Mouse (Mus musculus) CH12.LX (cell line): Measurements from ENCODE around the gene Scn3b. TPM values are rescaled to one million over a fixed set of nuclear protein-coding genes. Genes with fewer than 3 reads are reported as not detected.

Experiments used
- DNase-seq: peaks from one replicate; pipeline ENCODE4 v3.0.0-alpha.2; 2013; ENCODE audit errors: extremely low read depth
- H3K27ac ChIP-seq: 2 replicates; pipeline ENCODE4 v1.5.1; 2012; ENCODE audit warnings: low read depth, mild to moderate bottlenecking, control low read depth, moderate library complexity; ENCODE audit not compliant: insufficient read depth
- H3K27me3 ChIP-seq: replicated peaks from 2 replicates; pipeline ENCODE3; 2012; ENCODE audit warnings: inconsistent platforms
- H3K36me3 ChIP-seq, 2 experiments: replicated peaks in 1 of 2; 2 replicates each; pipeline versions ENCODE3 to v1.6.1; 2012; ENCODE audit warnings: inconsistent platforms in 1 of 2, low read length in 1 of 2, mild to moderate bottlenecking in 1 of 2, mixed read lengths in 1 of 2, moderate library complexity in 1 of 2; ENCODE audit not compliant: control insufficient read depth in 1 of 2, insufficient read depth in 1 of 2
- H3K4me1 ChIP-seq, 2 experiments: 2 replicates each; pipeline ENCODE4 v1.6.1; 2012; ENCODE audit warnings: inconsistent platforms in 1 of 2, moderate library complexity in 1 of 2; ENCODE audit not compliant: insufficient read depth in 2 of 2, control insufficient read depth in 1 of 2
- H3K4me2 ChIP-seq: 2 replicates; pipeline ENCODE4 v1.6.1; 2012; ENCODE audit warnings: low read depth, mild to moderate bottlenecking, control low read depth; ENCODE audit not compliant: poor library complexity, insufficient read depth, severe bottlenecking
- H3K4me3 ChIP-seq, 3 experiments: fragments of 150-350 bp in 1 of 3; sonication (generic) in 1 of 3; replicated peaks in 1 of 3; 2 replicates each; pipeline versions ENCODE3 to v1.5.1; 2011 to 2012; ENCODE audit warnings: low read depth in 2 of 3, low read length in 2 of 3, mild to moderate bottlenecking in 2 of 3, moderate library complexity in 2 of 3, control low read depth in 1 of 3, improper control_type of control experiment in 1 of 3, inconsistent platforms in 1 of 3, mixed read lengths in 1 of 3; ENCODE audit not compliant: poor library complexity in 1 of 3
- H3K79me2 ChIP-seq: replicated peaks from 2 replicates; pipeline ENCODE4 v1.6.1; 2012; ENCODE audit warnings: mild to moderate bottlenecking, moderate library complexity; ENCODE audit not compliant: control insufficient read depth, poor library complexity, insufficient read depth, severe bottlenecking; ENCODE audit errors: extremely low read depth
- H3K9ac ChIP-seq: 2 replicates; pipeline ENCODE4 v1.6.1; 2012; ENCODE audit warnings: low read depth, mild to moderate bottlenecking, control low read depth, moderate library complexity; ENCODE audit not compliant: insufficient read depth
- H3K9me3 ChIP-seq: replicated peaks from 2 replicates; pipeline ENCODE3; 2012; ENCODE audit warnings: low read length, inconsistent platforms, mixed read lengths
- CTCF ChIP-seq, 2 experiments: IDR thresholded peaks in 1 of 2; conservative IDR thresholded peaks in 1 of 2; 2 replicates each; pipeline ENCODE4 v1.5.1; 2011 to 2012; ENCODE audit warnings: low read depth in 2 of 2, low read length in 2 of 2, improper control_type of control experiment in 1 of 2, inconsistent platforms in 1 of 2, mild to moderate bottlenecking in 1 of 2, moderate library complexity in 1 of 2
- E2F4 ChIP-seq: IDR thresholded peaks from 2 replicates; pipeline ENCODE4 v1.6.1; 2011; ENCODE audit warnings: low read depth, low read length, improper control_type of control experiment; ENCODE audit not compliant: insufficient replicate concordance
- IRF4 ChIP-seq: IDR thresholded peaks from 2 replicates; pipeline ENCODE4 v1.6.1; 2014; ENCODE audit warnings: low read depth, mild to moderate bottlenecking, inconsistent platforms, low read length, improper control_type of control experiment
- JUN ChIP-seq: IDR thresholded peaks from 2 replicates; pipeline ENCODE4 v1.6.1; 2011; ENCODE audit warnings: low read depth, mild to moderate bottlenecking, low read length, improper control_type of control experiment, moderate library complexity; ENCODE audit not compliant: insufficient read depth
- JUND ChIP-seq: conservative IDR thresholded peaks from 2 replicates; pipeline ENCODE4 v1.6.1; 2011; ENCODE audit warnings: low read depth, low read length, improper control_type of control experiment
- MAFK ChIP-seq: IDR thresholded peaks from 2 replicates; pipeline ENCODE4 v1.6.1; 2011; ENCODE audit warnings: low read length, improper control_type of control experiment; ENCODE audit not compliant: insufficient replicate concordance
- MAX ChIP-seq: IDR thresholded peaks from 2 replicates; pipeline ENCODE4 v1.6.1; 2011; ENCODE audit warnings: low read length, improper control_type of control experiment
- MAZ ChIP-seq: IDR thresholded peaks from 2 replicates; pipeline ENCODE4 v1.6.1; 2012; ENCODE audit warnings: low read depth, mild to moderate bottlenecking, inconsistent platforms, low read length, improper control_type of control experiment, moderate library complexity
- MYC ChIP-seq: IDR thresholded peaks from 2 replicates; pipeline ENCODE4 v1.6.1; 2011; ENCODE audit warnings: low read depth, mild to moderate bottlenecking, improper control_type of control experiment, low read length
- NELFE ChIP-seq: IDR thresholded peaks from 2 replicates; pipeline ENCODE4 v1.6.1; 2011; ENCODE audit warnings: low read depth, low read length, improper control_type of control experiment
- PAX5 ChIP-seq: IDR thresholded peaks from 2 replicates; pipeline ENCODE4 v1.6.1; 2012; ENCODE audit warnings: low read length, inconsistent platforms, mixed read lengths
- POLR2AphosphoS2 ChIP-seq: IDR thresholded peaks from 2 replicates; pipeline ENCODE4 v1.6.1; 2011; ENCODE audit warnings: low read depth, low read length, improper control_type of control experiment
- RAD21 ChIP-seq: IDR thresholded peaks from 2 replicates; pipeline ENCODE4 v1.6.1; 2011; ENCODE audit warnings: low read depth, mild to moderate bottlenecking, low read length, improper control_type of control experiment, moderate library complexity
- SIN3A ChIP-seq: IDR thresholded peaks from 2 replicates; pipeline ENCODE4 v1.6.1; 2012; ENCODE audit warnings: low read length, improper control_type of control experiment, inconsistent platforms
- SMC3 ChIP-seq: IDR thresholded peaks from 2 replicates; pipeline ENCODE4 v1.6.1; 2011; ENCODE audit warnings: low read depth, low read length, improper control_type of control experiment
- UBTF ChIP-seq: IDR thresholded peaks from 2 replicates; pipeline ENCODE4 v1.6.1; 2012; ENCODE audit warnings: low read depth, mild to moderate bottlenecking, inconsistent platforms, low read length, improper control_type of control experiment, moderate library complexity
- USF1 ChIP-seq: IDR thresholded peaks from 2 replicates; pipeline ENCODE4 v1.6.1; 2014; ENCODE audit warnings: low read depth, mild to moderate bottlenecking, inconsistent platforms, low read length, improper control_type of control experiment
- USF2 ChIP-seq: conservative IDR thresholded peaks from 2 replicates; pipeline ENCODE4 v1.6.1; 2011; ENCODE audit warnings: low read depth, low read length, improper control_type of control experiment
- ZMIZ1 ChIP-seq: IDR thresholded peaks from 2 replicates; pipeline ENCODE4 v1.6.1; 2012; ENCODE audit warnings: low read depth, mild to moderate bottlenecking, inconsistent platforms, low read length, improper control_type of control experiment
- ZNF384 ChIP-seq: IDR thresholded peaks from 2 replicates; pipeline ENCODE4 v1.6.1; 2012; ENCODE audit warnings: low read depth, low read length, improper control_type of control experiment, inconsistent platforms
- dilution Hi-C: fragments of 300-500 bp; cut with MboI; formaldehyde crosslinking; loops from 2 replicates; pipeline ENCODE4 v1.14.3; 2020; ENCODE audit warnings: low sequenced_read_pairs; ENCODE audit not compliant: extremely low pct_unique_long_range_greater_than_20kb, extremely low pct_ligation_motif_present
- in situ Hi-C: fragments of 300-500 bp; cut with MboI; formaldehyde crosslinking; loops from 3 replicates; pipeline ENCODE4 v1.14.3; 2019; ENCODE audit warnings: low sequenced_read_pairs, low pct_ligation_motif_present, low pct_unique_long_range_greater_than_20kb, mixed read lengths
- polyA plus RNA-seq: library from polyadenylated mRNA; unstranded; fragments of >175 nt; gene quantifications from 2 replicates; pipeline ENCODE4 v1.2.1, GENCODE M21; 2012; ENCODE audit warnings: low read depth; ENCODE audit not compliant: insufficient read length
- total RNA-seq, 2 experiments: library from RNA; depleted of rRNA; stranded (reverse); fragments of 300-350 nt in 1 of 2; fragments of >200 nt in 1 of 2; gene quantifications; 2 replicates each; pipeline ENCODE4 v1.2.3; 2012 to 2014

Gene Scn3b
- total and polyA plus RNA-seq, 3 experiments, result 0.08 to 0.34 TPM; not detected in 1

GRCm38 (mm10) chr9:40272822-40273221 is 3.8 kb downstream of the Scn3b start:
- Histone ChIP-seq H3K4me1 (peaks cover 5% of the 10 kb centered on the region in 2 experiments; a peak in 1 of 4 replicates), H3K27ac (no peak overlapping the region)
- TF ChIP-seq USF1 (no peak), ZNF384 (no peak), CTCF (conservative IDR thresholded peaks at IDR 0.05 in 1 of 2, IDR thresholded peaks at IDR 0.05 in 1 of 2; ENCODE audit: low read depth in 2 of 2, low read length in 2 of 2) (no peak)
- TF ChIP-seq, all 38 proteins: peak for 0
- no peak for DNase-seq
- dilution Hi-C loops, result no loop called here
- Histone ChIP-seq H3K4me3 (no peak overlapping the region), H3K9me3 (no peaks in the 10 kb centered on the region), H3K79me2 (no peaks in the 10 kb centered on the region), H3K9ac (no peak overlapping the region), H3K27me3 (no peaks in the 10 kb centered on the region), H3K4me2 (no peak overlapping the region), H3K36me3 (no peaks in the 10 kb centered on the region)
- in situ Hi-C loops, result no loop called here

GRCm38 (mm10) chr9:40275904-40276303 is 6.9 kb downstream of the Scn3b start:
- Histone ChIP-seq H3K27ac (no peak overlapping the region), H3K27me3 (no peaks in the 10 kb centered on the region), H3K79me2 (no peaks in the 10 kb centered on the region)
- DNase-seq, result no peak
- TF ChIP-seq SIN3A (no peak), USF2 (no peak), ZMIZ1 (no peak), ZNF384 (no peak), JUND (no peak), MAX (no peak), PAX5 (no peak), NELFE (no peak), MAFK (no peak), RAD21 (no peak), IRF4 (no peak)
- TF ChIP-seq, all 38 proteins: peak for 0
- Histone ChIP-seq H3K4me1 (peaks cover 2 to 5% of the 10 kb centered on the region in 2 experiments; a peak in 1 of 4 replicates), H3K4me2 (no peak overlapping the region), H3K9me3 (no peaks in the 10 kb centered on the region), H3K36me3 (no peaks in the 10 kb centered on the region), H3K9ac (no peak overlapping the region), H3K4me3 (no peak overlapping the region)
- dilution Hi-C loops, result no loop called here
- in situ Hi-C loops, result no loop called here

- H3K36me3 ChIP-seq, result no peaks in the 10 kb centered on the region
- in situ Hi-C loops (no loop called here), dilution Hi-C loops (no loop called here)
- H3K27me3 ChIP-seq, result no peaks in the 10 kb centered on the region
- TF ChIP-seq MAZ, result no peak
- TF ChIP-seq UBTF, result no peak
- no peak for TF ChIP-seq E2F4
- no peak for TF ChIP-seq JUN
- no peak for TF ChIP-seq SMC3
- TF ChIP-seq MAX, result no peak
- TF ChIP-seq MYC, result no peak
- no peak for TF ChIP-seq USF2
- no peak for TF ChIP-seq PAX5
- no peak for TF ChIP-seq RAD21
- no peak for TF ChIP-seq POLR2AphosphoS2
- H3K9ac ChIP-seq, result no peak overlapping the region
- H3K4me2 ChIP-seq, result no peak overlapping the region
- DNase-seq, result no peak
- H3K4me1 ChIP-seq, result no peaks in the 10 kb centered on the region
- no peak overlapping the region for H3K4me3 ChIP-seq
- H3K9me3 ChIP-seq, result no peaks in the 10 kb centered on the region
- no peaks in the 10 kb centered on the region for H3K79me2 ChIP-seq
- H3K27ac ChIP-seq, result no peak overlapping the region
Observed at GRCm38 (mm10) chr9:40277671-40278070, 8.7 kb downstream of the Scn3b start.
